Mouse (Mus musculus): Measurements from ENCODE around the gene Rbck1. TPM values are rescaled to one million over a fixed set of nuclear protein-coding genes. Genes with fewer than 3 reads are reported as not detected.
A peak's percentile ranks its signal among the peaks of the same experiment; 100 is the strongest.
"Not testable (repeated sequence)": the region's sequence is repeated elsewhere in the genome, so short reads cannot be mapped to it uniquely, and the experiment has no call there.

The Rbck1 gene
- polyA plus RNA-seq, 1 experiment from 2014 or later, result 99.8 TPM

- WGBS, result 63% methylated on average over 7 of the region's 7 CpGs
- no peak overlapping the region for H3K9ac ChIP-seq (replicated peaks)
- no peak overlapping the region for H3K27ac ChIP-seq (replicated peaks)
- no peaks in the 10 kb centered on the region for H3K9me3 ChIP-seq (replicated peaks)
- no peak for ATAC-seq (ENCODE audit: low FRiP score)
- H3K4me2 ChIP-seq, result no peak overlapping the region
- no peaks in the 10 kb centered on the region for H3K27me3 ChIP-seq (replicated peaks)
- peaks cover 5% of the 10 kb centered on the region for H3K4me1 ChIP-seq
- no peaks in the 10 kb centered on the region for H3K36me3 ChIP-seq
- no peak overlapping the region for H3K4me3 ChIP-seq (replicated peaks)
Observed at GRCm38 (mm10) chr2:152360271-152360775, 27.9 kb upstream of the Rbck1 start.

DNA sequence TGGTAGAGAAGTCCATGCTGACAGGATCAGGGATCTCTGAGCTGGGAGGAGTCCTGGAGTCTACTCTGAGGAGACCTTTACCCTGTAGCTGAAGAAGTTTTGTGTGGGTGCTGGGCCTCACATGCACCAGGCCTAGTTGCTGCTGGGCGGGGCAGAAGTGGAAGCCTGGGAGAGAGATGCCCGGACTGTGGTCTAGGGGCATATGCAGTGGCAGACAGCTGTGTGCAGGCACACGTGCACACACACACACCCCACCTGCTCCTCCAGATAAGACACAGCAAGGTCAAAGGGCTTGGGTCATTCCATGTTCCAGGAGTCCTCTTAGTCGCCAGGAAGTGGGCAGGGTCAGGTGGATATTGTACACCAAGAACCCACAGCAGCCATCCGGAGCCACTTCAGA, 27.2 kb upstream of the Rbck1 start:
- Histone ChIP-seq H3K4me1 (peaks cover 5% of the 10 kb centered on the region), H3K27ac (replicated peaks) (no peak overlapping the region), H3K9me3 (replicated peaks) (no peaks in the 10 kb centered on the region), H3K36me3 (no peaks in the 10 kb centered on the region), H3K4me3 (replicated peaks) (no peak overlapping the region), H3K9ac (replicated peaks) (no peak overlapping the region), H3K27me3 (replicated peaks) (no peaks in the 10 kb centered on the region), H3K4me2 (no peak overlapping the region)
- no peak for ATAC-seq (ENCODE audit: low FRiP score)
- 78% methylated on average over 5 of the region's 5 CpGs for WGBS

GRCm38 (mm10) chr2:152358977-152359376, 26.5 kb upstream of the Rbck1 start:
- not testable (repeated sequence) for H3K4me1 ChIP-seq; H3K9me3 ChIP-seq (replicated peaks); H3K27ac ChIP-seq (replicated peaks); H3K27me3 ChIP-seq (replicated peaks); ATAC-seq (ENCODE audit: low FRiP score); H3K36me3 ChIP-seq; H3K4me3 ChIP-seq (replicated peaks); H3K4me2 ChIP-seq; H3K9ac ChIP-seq (replicated peaks)
- WGBS, result 75% methylated on average over 5 of the region's 5 CpGs

- no peak for ATAC-seq (ENCODE audit: low FRiP score)
- 84% methylated on average over 3 of the region's 3 CpGs for WGBS
- H3K36me3 ChIP-seq, result no peaks in the 10 kb centered on the region
- no peak overlapping the region for H3K27ac ChIP-seq (replicated peaks)
- no peaks in the 10 kb centered on the region for H3K9me3 ChIP-seq (replicated peaks)
- no peak overlapping the region for H3K4me3 ChIP-seq (replicated peaks)
- H3K27me3 ChIP-seq (replicated peaks), result no peaks in the 10 kb centered on the region
- H3K9ac ChIP-seq (replicated peaks), result no peak overlapping the region
- H3K4me1 ChIP-seq, result no peaks in the 10 kb centered on the region
- H3K4me2 ChIP-seq, result no peak overlapping the region
Observed at GRCm38 (mm10) chr2:152357254-152357653, 24.8 kb upstream of the Rbck1 start.

- H3K27ac ChIP-seq (replicated peaks), result no peak overlapping the region
- 92% methylated on average over 8 of the region's 8 CpGs for WGBS
- no peaks in the 10 kb centered on the region for H3K36me3 ChIP-seq
- no peaks in the 10 kb centered on the region for H3K4me1 ChIP-seq
- H3K4me2 ChIP-seq, result no peak overlapping the region
- H3K9ac ChIP-seq (replicated peaks), result no peak overlapping the region
- H3K9me3 ChIP-seq (replicated peaks), result no peaks in the 10 kb centered on the region
- no peak overlapping the region for H3K4me3 ChIP-seq (replicated peaks)
- no peak for ATAC-seq (ENCODE audit: low FRiP score)
- peaks cover 5% of the 10 kb centered on the region; the same call in 1 of the 2 replicates for H3K27me3 ChIP-seq (replicated peaks)
Observed at GRCm38 (mm10) chr2:152349842-152350540, 17.5 kb upstream of the Rbck1 start.

- Histone ChIP-seq H3K27me3 (replicated peaks) (peaks cover 5% of the 10 kb centered on the region; the same call in 1 of the 2 replicates), H3K4me2 (no peak overlapping the region), H3K36me3 (no peaks in the 10 kb centered on the region), H3K9ac (replicated peaks) (no peak overlapping the region), H3K4me1 (peaks cover 5% of the 10 kb centered on the region), H3K9me3 (replicated peaks) (no peaks in the 10 kb centered on the region), H3K4me3 (replicated peaks) (no peak overlapping the region), H3K27ac (replicated peaks) (no peak overlapping the region)
- no peak for ATAC-seq (ENCODE audit: low FRiP score)
- 87% methylated on average over 6 of the region's 6 CpGs for WGBS
Observed at GRCm38 (mm10) chr2:152349205-152349604, 16.8 kb upstream of the Rbck1 start.

DNA sequence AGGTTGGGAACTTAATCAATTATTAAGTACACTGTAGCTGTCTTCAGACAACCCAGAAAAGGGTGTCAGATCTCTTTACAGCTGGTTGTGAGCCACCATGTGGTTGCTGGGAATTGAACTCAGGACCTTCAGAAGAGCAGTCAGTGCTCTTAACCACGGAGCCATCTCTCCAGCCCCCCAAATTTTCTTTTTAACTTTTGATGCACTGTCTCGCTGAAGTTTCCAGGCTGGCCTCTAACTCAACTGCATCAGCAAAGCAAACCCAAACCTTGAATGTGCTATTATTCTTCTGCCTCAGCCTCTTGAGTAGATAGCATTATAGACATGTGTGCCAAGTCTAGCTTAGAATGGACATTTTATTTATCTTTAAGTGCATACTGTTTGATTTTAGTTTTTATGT, 15.3 kb upstream of the Rbck1 start:
- Histone ChIP-seq H3K27ac (replicated peaks) (no peak overlapping the region), H3K36me3 (no peaks in the 10 kb centered on the region), H3K27me3 (replicated peaks) (peaks cover 5% of the 10 kb centered on the region; the same call in 1 of the 2 replicates), H3K4me3 (replicated peaks) (no peak overlapping the region), H3K9ac (replicated peaks) (no peak overlapping the region), H3K4me1 (peaks cover 16% of the 10 kb centered on the region), H3K4me2 (no peak overlapping the region), H3K9me3 (replicated peaks) (no peaks in the 10 kb centered on the region)
- ATAC-seq (ENCODE audit: low FRiP score), result no peak
- 81% methylated on average over 2 of the region's 2 CpGs for WGBS

DNA sequence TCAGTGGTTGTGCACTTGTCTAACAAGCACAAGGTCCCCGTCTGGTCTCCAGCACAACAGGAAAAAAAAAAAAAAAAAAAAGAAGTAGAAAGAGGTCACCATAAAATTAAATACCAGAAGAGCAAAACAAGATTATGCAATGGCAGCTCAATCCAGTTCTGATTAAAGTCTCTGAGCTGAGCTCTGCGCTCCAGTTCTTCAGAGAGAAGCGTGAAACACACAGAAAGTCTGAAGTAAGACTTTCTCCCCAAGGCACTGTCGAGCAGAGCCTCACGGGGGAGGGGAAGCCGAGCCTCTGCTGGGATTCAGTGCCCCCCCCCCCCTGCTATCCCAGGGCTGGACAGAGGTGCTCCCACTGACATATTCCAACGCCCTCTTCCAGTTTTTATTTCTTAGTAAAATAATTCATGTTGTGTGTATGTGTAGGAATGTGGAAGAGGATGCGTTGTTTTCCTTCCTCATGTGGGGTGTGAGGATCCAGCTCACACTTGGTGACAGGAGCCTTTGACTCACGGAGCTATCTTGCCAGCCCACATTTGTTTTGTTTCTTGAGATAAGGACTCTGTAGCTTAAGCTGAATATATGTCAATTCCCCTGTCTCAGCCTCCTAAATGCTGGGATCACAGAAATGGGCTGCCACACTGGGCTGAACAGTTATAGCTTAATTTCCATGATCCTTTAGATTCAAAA, 14.5 kb upstream of the Rbck1 start:
- WGBS, result 60% methylated on average over 9 of the region's 9 CpGs
- H3K4me3 ChIP-seq (replicated peaks), result no peak overlapping the region
- H3K4me2 ChIP-seq, result no peak overlapping the region
- H3K36me3 ChIP-seq, result no peaks in the 10 kb centered on the region
- ATAC-seq (ENCODE audit: low FRiP score), result no peak
- no peak overlapping the region for H3K27ac ChIP-seq (replicated peaks)
- peaks cover 5% of the 10 kb centered on the region; the same call in 1 of the 2 replicates for H3K27me3 ChIP-seq (replicated peaks)
- peaks cover 16% of the 10 kb centered on the region for H3K4me1 ChIP-seq
- no peaks in the 10 kb centered on the region for H3K9me3 ChIP-seq (replicated peaks)
- no peak overlapping the region for H3K9ac ChIP-seq (replicated peaks)

DNA sequence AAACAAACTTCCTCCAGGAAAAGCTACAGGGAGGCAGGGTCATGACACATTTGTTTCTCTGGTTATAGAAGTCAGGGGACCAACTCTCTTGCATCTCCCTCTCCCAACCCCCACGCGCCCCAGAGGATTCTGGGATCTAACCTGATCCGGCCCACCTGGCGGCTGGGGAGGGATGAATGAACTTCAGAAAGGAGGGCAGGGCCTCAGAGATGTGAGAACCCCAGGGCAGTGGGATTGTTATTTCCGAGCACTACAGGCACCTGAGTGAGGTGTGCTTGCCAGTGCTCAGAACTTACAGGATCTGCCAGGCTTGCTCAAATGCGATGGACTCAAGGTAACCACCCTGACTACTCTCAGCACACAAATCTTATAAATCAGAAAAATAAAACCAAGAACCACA, 12.9 kb upstream of the Rbck1 start:
- H3K27ac ChIP-seq (replicated peaks), result no peak overlapping the region
- H3K9me3 ChIP-seq (replicated peaks), result no peaks in the 10 kb centered on the region
- no peak overlapping the region for H3K4me2 ChIP-seq
- H3K27me3 ChIP-seq (replicated peaks), result peaks cover 5% of the 10 kb centered on the region; the same call in 1 of the 2 replicates
- no peaks in the 10 kb centered on the region for H3K36me3 ChIP-seq
- ATAC-seq (ENCODE audit: low FRiP score), result no peak
- 79% methylated on average over 6 of the region's 6 CpGs for WGBS
- no peak overlapping the region for H3K9ac ChIP-seq (replicated peaks)
- peaks cover 16% of the 10 kb centered on the region for H3K4me1 ChIP-seq
- H3K4me3 ChIP-seq (replicated peaks), result no peak overlapping the region

- H3K27me3 ChIP-seq (replicated peaks), result peaks cover 5% of the 10 kb centered on the region; the same call in 1 of the 2 replicates
- no peak overlapping the region for H3K9ac ChIP-seq (replicated peaks)
- no peak overlapping the region for H3K27ac ChIP-seq (replicated peaks)
- H3K4me1 ChIP-seq, result peaks cover 16% of the 10 kb centered on the region
- peak overlapping the region; percentile 96; the same call in 1 of the 2 replicates for H3K4me2 ChIP-seq
- WGBS, result 65% methylated on average over 5 of the region's 5 CpGs
- ATAC-seq (ENCODE audit: low FRiP score), result no peak
- H3K4me3 ChIP-seq (replicated peaks), result no peak overlapping the region
- no peaks in the 10 kb centered on the region for H3K9me3 ChIP-seq (replicated peaks)
- no peaks in the 10 kb centered on the region for H3K36me3 ChIP-seq
Observed at GRCm38 (mm10) chr2:152344909-152345308, 12.5 kb upstream of the Rbck1 start.

- WGBS, result 7% methylated on average over 10 of the region's 10 CpGs
- peak overlapping the region; percentile 65 for H3K9ac ChIP-seq (replicated peaks)
- peak overlapping the region; percentile 56 for H3K4me3 ChIP-seq (replicated peaks)
- no peaks in the 10 kb centered on the region for H3K36me3 ChIP-seq
- H3K9me3 ChIP-seq (replicated peaks), result no peaks in the 10 kb centered on the region
- ATAC-seq (ENCODE audit: low FRiP score), result peak; percentile 30; the same call in 1 of the 2 replicates
- H3K4me1 ChIP-seq, result peaks cover 16% of the 10 kb centered on the region
- no peak overlapping the region for H3K27ac ChIP-seq (replicated peaks)
- peak overlapping the region; percentile 96 for H3K4me2 ChIP-seq
- peaks cover 5% of the 10 kb centered on the region; the same call in 1 of the 2 replicates for H3K27me3 ChIP-seq (replicated peaks)
Observed at GRCm38 (mm10) chr2:152344361-152344760, 11.9 kb upstream of the Rbck1 start.
